Mouse (Mus musculus) C2C12 (cell line): ENCODE measurements around the gene Rras2.

Experiments used
- CTCF ChIP-seq: IDR thresholded peaks from one replicate; pipeline ENCODE4 v1.5.1; 2011; ENCODE audit not compliant: control insufficient read depth, insufficient read depth, insufficient read length
- MYOG ChIP-seq: IDR thresholded peaks from one replicate; pipeline ENCODE4 v1.6.1; 2011; ENCODE audit not compliant: control insufficient read depth, insufficient read length; ENCODE audit errors: extremely low read depth

DNA sequence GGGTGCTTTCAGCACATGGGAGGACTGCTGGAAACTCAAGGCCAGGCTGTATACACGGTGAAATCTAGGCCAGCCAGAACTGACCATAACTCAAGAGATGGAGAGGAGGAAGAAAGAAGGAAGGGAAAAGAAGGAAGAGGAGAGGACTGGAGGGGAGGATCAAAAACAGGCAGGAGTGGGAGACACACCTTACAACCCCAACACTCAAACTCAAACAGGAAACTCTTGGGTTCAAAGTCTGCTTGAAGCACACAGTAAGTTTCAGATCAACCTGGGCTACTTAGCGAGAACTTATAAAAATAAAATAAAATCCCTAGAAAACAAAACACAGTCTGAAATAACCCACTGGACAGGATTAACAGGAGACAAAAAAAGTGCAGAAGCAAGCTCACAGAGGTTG, 71.8 kb downstream of the Rras2 start:
- TF ChIP-seq CTCF (no peak), MYOG (no peak)
